Mouse (Mus musculus) ES-Bruce4 (cell line): ENCODE results near the gene Ifitm6.

Experiments
- EP300 ChIP-seq: IDR thresholded peaks from 2 replicates; pipeline ENCODE4 v1.6.1; 2011; ENCODE audit warnings: low read depth, low read length; ENCODE audit not compliant: insufficient read depth
- POLR2A ChIP-seq: IDR thresholded peaks from one replicate; pipeline ENCODE4 v1.8.1; 2011; ENCODE audit warnings: low read length; ENCODE audit not compliant: insufficient read depth

GRCm38 (mm10) chr7:140981704-140982103 lies 36.0 kb downstream of the Ifitm6 start:
- no peak for TF ChIP-seq POLR2A
- TF ChIP-seq EP300: no peak
